Mouse (Mus musculus) lung, postnatal 0 days (tissue): Measurements from ENCODE around the gene Clec2e. TPM values are rescaled to one million over a fixed set of nuclear protein-coding genes. Genes with fewer than 3 reads are reported as not detected.
A peak's percentile ranks its signal among the peaks of the same experiment; 100 is the strongest.

Experiments
- ATAC-seq: fragments of 200-750 bp; cut with Nextera tagmentation; 2 replicates; pipeline ENCODE4 v1.8.0; 2017; ENCODE audit warnings: moderate library complexity
- DNase-seq: peaks from one replicate; pipeline ENCODE4 v3.0.0-alpha.2; 2016; ENCODE audit warnings: low spot score
- H3K27ac ChIP-seq: fragments of 300-500 bp; sonication (generic); 2 replicates; pipeline ENCODE4 v1.5.1; 2014; ENCODE audit warnings: antibody characterized with exemption, mild to moderate bottlenecking, low read length, mixed read lengths
- H3K27me3 ChIP-seq: fragments of 300-500 bp; sonication (generic); replicated peaks from 2 replicates; pipeline ENCODE4 v1.6.1; 2014; ENCODE audit warnings: low read length, mixed read lengths; ENCODE audit not compliant: insufficient read depth
- H3K36me3 ChIP-seq: fragments of 300-500 bp; sonication (generic); 2 replicates; pipeline ENCODE4 v1.6.1; 2014; ENCODE audit warnings: low read length, mixed read lengths; ENCODE audit not compliant: insufficient read depth
- H3K4me1 ChIP-seq: fragments of 300-500 bp; sonication (generic); 2 replicates; pipeline ENCODE4 v1.6.1; 2014; ENCODE audit warnings: antibody characterized with exemption, low read depth, low read length, mixed read lengths; ENCODE audit not compliant: insufficient read depth
- H3K4me2 ChIP-seq: fragments of 300-500 bp; sonication (generic); replicated peaks from 2 replicates; pipeline ENCODE4 v1.6.1; 2014; ENCODE audit warnings: low read depth, mild to moderate bottlenecking, low read length, moderate library complexity, mixed read lengths
- H3K4me3 ChIP-seq: fragments of 300-500 bp; sonication (generic); 2 replicates; pipeline ENCODE4 v1.5.1; 2014; ENCODE audit warnings: low read depth, low read length
- H3K9ac ChIP-seq: fragments of 300-500 bp; sonication (generic); replicated peaks from 2 replicates; pipeline ENCODE4 v1.6.1; 2014; ENCODE audit warnings: low read depth, mild to moderate bottlenecking
- H3K9me3 ChIP-seq: fragments of 300-500 bp; sonication (generic); 2 replicates; pipeline ENCODE4 v1.6.1; 2016; ENCODE audit warnings: low read length, mixed read lengths
- CTCF ChIP-seq: IDR thresholded peaks from 2 replicates; pipeline ENCODE4 v1.5.1; 2016; ENCODE audit warnings: antibody characterized with exemption, mild to moderate bottlenecking
- EP300 ChIP-seq: IDR thresholded peaks from 2 replicates; pipeline ENCODE4 v1.6.1; 2016; ENCODE audit warnings: antibody characterized with exemption, mild to moderate bottlenecking, control low read depth
- WGBS: fragments of 180-500 bp; shearing (Covaris S2); extraction: QIAGEN DNeasy Blood & Tissue Kit; methylation state at CpG from one replicate; pipeline ENCODE4 v1.1.7; 2014; 5-methylcytosine and 5-hydroxymethylcytosine counted together
- polyA plus RNA-seq: library from polyadenylated mRNA; unstranded; fragments of >200 nt; fragmentation: Nextera tagmentation; extraction: Ambion mirVana; gene quantifications from 2 replicates; pipeline ENCODE4 v1.2.1, GENCODE M21; 2015

Gene Clec2e
- polyA plus RNA-seq, 1 experiment from 2014 or later, result not detected

GRCm38 (mm10) chr6:129066530-129066929 lies 34.2 kb downstream of the Clec2e start:
- Histone ChIP-seq H3K27me3 (no peaks in the 10 kb centered on the region), H3K4me3 (no peak overlapping the region), H3K27ac (no peak overlapping the region), H3K9ac (no peak overlapping the region), H3K4me2 (no peak overlapping the region), H3K36me3 (no peaks in the 10 kb centered on the region), H3K4me1 (no peaks in the 10 kb centered on the region), H3K9me3 (no peaks in the 10 kb centered on the region)
- ATAC-seq, result no peak
- no peak for TF ChIP-seq CTCF
- no peak for TF ChIP-seq EP300
- no peak for DNase-seq

- H3K27ac ChIP-seq, result no peak overlapping the region
- WGBS, result 77% methylated on average over 3 of the region's 3 CpGs
- H3K36me3 ChIP-seq, result no peaks in the 10 kb centered on the region
- no peaks in the 10 kb centered on the region for H3K4me1 ChIP-seq
- H3K9me3 ChIP-seq, result no peaks in the 10 kb centered on the region
- H3K27me3 ChIP-seq, result no peaks in the 10 kb centered on the region
- H3K9ac ChIP-seq, result no peak overlapping the region
- no peak overlapping the region for H3K4me2 ChIP-seq
- H3K4me3 ChIP-seq, result no peak overlapping the region
- TF ChIP-seq CTCF, result no peak
- no peak for ATAC-seq
- DNase-seq, result no peak
Measured at GRCm38 (mm10) chr6:129065857-129066256, 34.9 kb downstream of the Clec2e start.

GRCm38 (mm10) chr6:129065407-129065806 lies 35.3 kb downstream of the Clec2e start:
- H3K36me3 ChIP-seq, result no peaks in the 10 kb centered on the region
- no peak overlapping the region for H3K9ac ChIP-seq
- H3K9me3 ChIP-seq, result no peaks in the 10 kb centered on the region
- H3K27ac ChIP-seq, result no peak overlapping the region
- H3K4me3 ChIP-seq, result no peak overlapping the region
- H3K27me3 ChIP-seq, result no peaks in the 10 kb centered on the region
- H3K4me2 ChIP-seq, result no peak overlapping the region
- no peaks in the 10 kb centered on the region for H3K4me1 ChIP-seq
- WGBS, result 65% methylated on average over 3 of the region's 3 CpGs
- DNase-seq (no peak), ATAC-seq (no peak)
- TF ChIP-seq CTCF (no peak), EP300 (no peak)

DNA sequence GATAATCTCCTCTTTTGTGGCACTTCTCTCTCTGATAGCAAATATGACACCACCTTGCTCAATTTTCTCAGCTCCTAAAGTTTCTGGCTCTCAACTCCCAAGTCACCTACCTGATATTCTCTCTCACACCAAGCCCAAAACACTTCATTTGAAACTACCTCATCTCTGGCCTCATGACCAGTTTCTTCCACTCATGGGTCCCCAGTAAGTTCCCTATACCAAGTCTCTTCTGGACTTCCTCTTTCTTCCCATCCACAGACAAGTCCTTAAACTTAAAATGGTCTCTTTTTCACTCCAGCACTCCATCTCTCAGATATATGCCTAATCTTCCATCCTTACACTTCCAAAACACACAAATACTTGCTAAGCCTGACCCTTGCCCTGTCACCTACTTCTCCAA lies 42.7 kb downstream of the Clec2e start:
- Histone ChIP-seq H3K4me2 (no peak overlapping the region), H3K9me3 (no peaks in the 10 kb centered on the region), H3K4me3 (no peak overlapping the region), H3K9ac (no peak overlapping the region), H3K27me3 (no peaks in the 10 kb centered on the region), H3K4me1 (no peaks in the 10 kb centered on the region), H3K27ac (no peak overlapping the region), H3K36me3 (no peaks in the 10 kb centered on the region)
- peak; percentile 22 for DNase-seq
- TF ChIP-seq CTCF (no peak), EP300 (no peak)
- ATAC-seq, result no peak

GRCm38 (mm10) chr6:129056237-129056636 lies 44.5 kb downstream of the Clec2e start:
- H3K4me2 ChIP-seq, result no peak overlapping the region
- H3K27me3 ChIP-seq, result no peaks in the 10 kb centered on the region
- TF ChIP-seq EP300, result no peak
- no peak for TF ChIP-seq CTCF
- H3K36me3 ChIP-seq, result no peaks in the 10 kb centered on the region
- ATAC-seq, result peak; percentile 70
- no peak overlapping the region for H3K4me3 ChIP-seq
- no peak overlapping the region for H3K9ac ChIP-seq
- WGBS, result 52% methylated on average over 3 of the region's 3 CpGs
- no peaks in the 10 kb centered on the region for H3K4me1 ChIP-seq
- no peaks in the 10 kb centered on the region for H3K9me3 ChIP-seq
- no peak overlapping the region for H3K27ac ChIP-seq
- peak; percentile 68 for DNase-seq

DNA sequence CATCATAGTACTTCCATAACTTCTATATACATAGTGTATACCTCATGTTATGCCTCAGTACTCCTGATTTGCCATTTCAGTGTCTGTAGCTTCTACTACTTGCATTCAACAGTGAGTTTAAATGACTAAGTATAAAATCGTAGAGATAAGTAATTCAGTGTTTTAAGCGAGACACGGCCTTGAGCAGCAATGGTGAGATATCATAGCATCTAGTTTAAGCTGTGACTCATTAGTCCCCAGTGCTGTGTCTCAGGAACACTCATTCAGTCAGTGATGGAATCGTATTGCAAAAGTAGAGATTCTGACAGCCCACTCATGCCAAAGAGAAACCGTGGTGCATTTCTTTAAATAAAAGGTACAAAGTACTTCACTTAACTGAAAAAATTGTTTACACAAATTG lies 49.0 kb downstream of the Clec2e start:
- H3K4me3 ChIP-seq, result no peak overlapping the region
- WGBS, result 75% methylated on average over 5 of the region's 5 CpGs
- H3K9ac ChIP-seq, result no peak overlapping the region
- ATAC-seq (no peak), DNase-seq (no peak)
- no peak overlapping the region for H3K4me2 ChIP-seq
- H3K36me3 ChIP-seq, result no peaks in the 10 kb centered on the region
- no peaks in the 10 kb centered on the region for H3K9me3 ChIP-seq
- H3K27ac ChIP-seq, result no peak overlapping the region
- no peak for TF ChIP-seq CTCF
- TF ChIP-seq EP300, result no peak
- H3K4me1 ChIP-seq, result no peaks in the 10 kb centered on the region
- H3K27me3 ChIP-seq, result no peaks in the 10 kb centered on the region

DNA sequence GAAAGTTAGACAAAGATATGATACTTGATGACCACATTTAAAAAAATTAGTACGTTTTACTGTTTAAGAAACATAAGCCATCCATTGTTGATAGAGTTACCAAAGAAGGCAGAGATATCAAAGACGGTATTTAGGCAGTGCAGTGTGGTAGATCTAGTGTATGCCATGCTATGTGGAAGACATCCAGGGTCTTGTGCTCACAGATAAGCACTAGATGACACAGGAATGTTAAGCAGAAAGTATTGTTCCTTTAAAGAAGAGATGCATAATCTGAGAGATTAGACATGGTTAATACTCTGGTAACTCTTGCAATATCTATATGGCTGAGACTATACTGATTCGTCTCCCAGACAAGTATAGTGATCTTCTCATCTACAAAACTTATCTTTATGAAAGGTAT lies 49.6 kb downstream of the Clec2e start:
- Histone ChIP-seq H3K4me2 (no peak overlapping the region), H3K9me3 (no peaks in the 10 kb centered on the region), H3K27ac (no peak overlapping the region), H3K27me3 (no peaks in the 10 kb centered on the region), H3K36me3 (no peaks in the 10 kb centered on the region), H3K4me1 (no peaks in the 10 kb centered on the region), H3K9ac (no peak overlapping the region), H3K4me3 (no peak overlapping the region)
- DNase-seq (no peak), ATAC-seq (no peak)
- TF ChIP-seq EP300, result no peak
- WGBS, result 70% methylated on average over 3 of the region's 3 CpGs
